Mouse (Mus musculus): ENCODE measurements around the gene Myadml2. TPM values are rescaled to one million over a fixed set of nuclear protein-coding genes. Genes with fewer than 3 reads are reported as not detected.
A peak's percentile ranks its signal among the peaks of the same experiment; 100 is the strongest.
"Not testable (repeated sequence)": the region's sequence is repeated elsewhere in the genome, so short reads cannot be mapped to it uniquely, and the experiment has no call there.

Myadml2 gene
- 100 to 1,000 TPM; 111 to 136 TPM for total RNA-seq (2021)
- long read RNA-seq, experiment 1, transcript Myadml2-202 (2 exons, 471 nt): major isoform, 8 of 170 reads
- long read RNA-seq, experiment 1, partial matches to known transcripts: 0 of 170 reads
- long read RNA-seq, experiment 1, other reads (novel, unspliced or antisense): 161 of 170 reads
- long read RNA-seq, experiment 2, transcript Myadml2-202 (2 exons, 471 nt): major isoform, 8 of 179 reads
- long read RNA-seq, experiment 2, partial matches to known transcripts: 0 of 179 reads
- long read RNA-seq, experiment 2, other reads (novel, unspliced or antisense): 169 of 179 reads

GRCm38 (mm10) chr11:120648001-120648476 lies at the start of gene Myadml2:
Myadml2 (minus strand) TSS chr11:120648158.
- intact Hi-C loops (cut with DNase I; ENCODE audit: low total_unique reads): no loop called here
- DNase-seq: no peak

- intact Hi-C loops (cut with DNase I; ENCODE audit: low total_unique reads): no loop called here
- DNase-seq: peak; percentile 73
Measured at GRCm38 (mm10) chr11:120697741-120698140, 49.8 kb upstream of the Myadml2 start.

GRCm38 (mm10) chr11:120696568-120696967 lies 48.6 kb upstream of the Myadml2 start:
- DNase-seq: no peak
- intact Hi-C loops (cut with DNase I; ENCODE audit: low total_unique reads): no loop called here

- intact Hi-C loops (cut with DNase I; ENCODE audit: low total_unique reads): no loop called here
- DNase-seq: no peak
Measured at GRCm38 (mm10) chr11:120695641-120696040, 47.7 kb upstream of the Myadml2 start.

- intact Hi-C loops (cut with DNase I; ENCODE audit: low total_unique reads): no loop called here
- DNase-seq: no peak
Measured at GRCm38 (mm10) chr11:120695184-120695583, 47.2 kb upstream of the Myadml2 start.

- intact Hi-C loops (cut with DNase I; ENCODE audit: low total_unique reads): no loop called here
Measured at GRCm38 (mm10) chr11:120693461-120693860, 45.5 kb upstream of the Myadml2 start.

GRCm38 (mm10) chr11:120692471-120693011 lies 44.6 kb upstream of the Myadml2 start:
- peak; percentile 52 for DNase-seq
- intact Hi-C loops (cut with DNase I; ENCODE audit: low total_unique reads): no loop called here

More at GRCm38 (mm10) chr11:120693461-120693860, 45.5 kb upstream of the Myadml2 start:
- no peak for DNase-seq

- intact Hi-C loops (cut with DNase I; ENCODE audit: low total_unique reads): no loop called here
- no peak for DNase-seq
Measured at GRCm38 (mm10) chr11:120689365-120689764, 41.4 kb upstream of the Myadml2 start.

GRCm38 (mm10) chr11:120686650-120687272 lies 38.8 kb upstream of the Myadml2 start:
- intact Hi-C loops (cut with DNase I; ENCODE audit: low total_unique reads): no loop called here
- no peak for DNase-seq

- no peak for DNase-seq
- intact Hi-C loops (cut with DNase I; ENCODE audit: low total_unique reads): no loop called here
Measured at GRCm38 (mm10) chr11:120684660-120685059, 36.7 kb upstream of the Myadml2 start.

GRCm38 (mm10) chr11:120684086-120684485 lies 36.1 kb upstream of the Myadml2 start:
- no peak for DNase-seq
- intact Hi-C loops (cut with DNase I; ENCODE audit: low total_unique reads): no loop called here

GRCm38 (mm10) chr11:120683536-120683935 lies 35.6 kb upstream of the Myadml2 start:
- intact Hi-C loops (cut with DNase I; ENCODE audit: low total_unique reads): no loop called here
- no peak for DNase-seq

- intact Hi-C loops (cut with DNase I; ENCODE audit: low total_unique reads): no loop called here
- DNase-seq: no peak
Measured at GRCm38 (mm10) chr11:120682683-120683082, 34.7 kb upstream of the Myadml2 start.

- intact Hi-C loops (cut with DNase I; ENCODE audit: low total_unique reads): no loop called here
- DNase-seq: no peak
Measured at GRCm38 (mm10) chr11:120679909-120680308, 32.0 kb upstream of the Myadml2 start.

- intact Hi-C loops (cut with DNase I; ENCODE audit: low total_unique reads): no loop called here
- DNase-seq: no peak
Measured at GRCm38 (mm10) chr11:120676951-120677350, 29.0 kb upstream of the Myadml2 start.

- DNase-seq; intact Hi-C loops (cut with DNase I; ENCODE audit: low total_unique reads): not testable (repeated sequence)
Measured at GRCm38 (mm10) chr11:120675875-120676274, 27.9 kb upstream of the Myadml2 start.

GRCm38 (mm10) chr11:120673594-120674122 lies 25.7 kb upstream of the Myadml2 start:
- no peak for DNase-seq
- intact Hi-C loops (cut with DNase I; ENCODE audit: low total_unique reads): no loop called here

- intact Hi-C loops (cut with DNase I; ENCODE audit: low total_unique reads): no loop called here
- DNase-seq: peak; percentile 98
Measured at GRCm38 (mm10) chr11:120672687-120673593, 25.0 kb upstream of the Myadml2 start, which contains the start of gene Aspscr1. Aspscr1 (plus strand) TSS chr11:120672973.

GRCm38 (mm10) chr11:120666617-120667016 lies 18.7 kb upstream of the Myadml2 start:
- intact Hi-C loops (cut with DNase I; ENCODE audit: low total_unique reads): no loop called here
- no peak for DNase-seq
